Mouse (Mus musculus) embryonic stem cell, embryonic (primary cell): ENCODE results near the gene Dhrs4.

Source experiments
- CTCF ChIA-PET, 4 experiments: fragments of 300-600 bp in 2 of 4; fragments of 350-600 bp in 2 of 4; sonication (Branson Sonifier 250); formaldehyde crosslinking; loops; one replicate each; lab custom pipeline; 2022; ENCODE audit warnings: inconsistent platforms in 2 of 4; lab: Charles Lee
- POLR2A ChIA-PET, 4 experiments: fragments of 300-600 bp in 2 of 4; fragments of 350-600 bp in 2 of 4; sonication (Branson Sonifier 250); formaldehyde crosslinking; loops; one replicate each; lab custom pipeline; 2022; ENCODE audit warnings: antibody characterized with exemption in 4 of 4, inconsistent platforms in 1 of 4; lab: Charles Lee

Gene Dhrs4

DNA sequence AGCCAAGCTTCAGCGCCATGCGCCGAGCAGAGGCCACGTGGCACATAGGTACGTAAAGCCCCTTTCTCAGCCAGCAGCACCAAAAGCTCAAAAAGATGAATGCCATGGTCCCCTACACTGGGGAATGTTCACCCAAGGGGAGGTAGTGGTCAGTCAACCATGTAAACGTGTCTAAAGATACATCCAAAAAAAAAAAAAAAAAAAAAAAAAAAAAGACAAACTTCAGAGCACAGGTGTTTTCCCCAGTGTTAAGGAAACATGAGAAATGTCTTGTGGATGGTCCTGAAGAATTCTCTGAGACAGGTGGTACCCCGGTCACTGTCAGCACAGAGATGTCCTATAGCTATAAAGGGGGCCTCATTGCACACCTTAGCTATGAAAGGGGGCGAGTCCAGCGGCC, 27.1 kb downstream of the Dhrs4 start:
- POLR2A ChIA-PET = interaction anchor here in 1 of 4 experiments (0.6 to 0.8 kb wide), 2 partner anchors 19 to 55 kb away, joined by 3 read pairs; partner anchors contain the start of genes A730061H03Rik and Nrl

DNA sequence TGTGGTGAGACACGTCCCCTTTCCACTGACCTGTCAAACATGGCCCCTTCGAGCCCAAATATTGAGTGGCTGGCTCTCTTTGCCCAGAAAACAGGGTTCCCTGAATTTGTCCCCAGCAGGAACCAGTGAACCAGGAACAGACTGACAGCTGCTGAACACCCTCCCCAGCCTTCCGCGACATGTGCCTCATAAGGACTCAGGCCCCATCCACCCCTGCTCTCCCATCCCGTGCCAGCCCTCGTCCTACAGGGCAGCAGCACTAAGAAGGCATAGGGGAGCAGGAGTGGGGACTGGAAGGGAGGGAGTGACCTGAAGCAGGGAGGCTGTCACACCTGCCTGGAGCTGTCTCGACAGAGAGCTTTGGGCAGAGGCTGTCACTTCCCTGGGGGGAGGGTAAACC, 29.2 kb downstream of the Dhrs4 start:
- POLR2A ChIA-PET = interaction anchor here in 2 of 4 experiments (0.5 to 1.7 kb wide), 2 partner anchors 10 to 11 kb away, joined by 3 to 5 read pairs; no protein-coding TSS in a partner anchor
- CTCF ChIA-PET = interaction anchor here in 1 of 4 experiments (0.9 kb wide), 2 partner anchors 11 to 50 kb away, joined by 3 to 4 read pairs; no protein-coding TSS in a partner anchor

More for the DNA sequence above, 27.1 kb downstream of the Dhrs4 start:
- CTCF ChIA-PET = interaction anchor here in 2 of 4 experiments (0.6 to 1.1 kb wide), 3 partner anchors 8 to 292 kb away, joined by 3 to 9 read pairs (median 5); no protein-coding TSS in a partner anchor

DNA sequence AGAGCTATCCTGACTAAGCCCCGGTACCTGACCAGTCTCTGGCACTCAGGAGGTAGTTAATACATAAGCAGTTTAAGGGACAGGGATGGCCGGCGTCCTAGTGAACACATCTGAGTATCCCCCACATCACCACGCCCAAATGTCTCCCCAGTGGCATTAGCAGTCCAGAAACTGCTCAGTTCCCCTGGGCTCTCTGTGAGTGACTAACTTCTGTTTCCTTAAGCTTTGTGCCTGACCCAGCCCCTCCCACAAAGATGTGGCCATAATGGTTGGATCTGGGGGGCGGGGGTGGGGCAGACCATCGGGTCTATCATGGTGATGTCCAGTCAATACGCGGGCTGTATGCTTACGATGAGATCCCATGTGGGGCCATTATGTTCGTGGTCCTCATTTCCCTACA, 31.0 kb downstream of the Dhrs4 start:
- ChIA-PET POLR2A (interaction anchor here in 2 of 4 experiments (0.7 to 1.8 kb wide), 2 partner anchors 18 to 657 kb away, joined by 3 to 5 read pairs; partner anchors contain the start of gene Carmil3 (in 1 of the 2)), CTCF (interaction anchor here in 3 of 4 experiments (0.5 to 2.8 kb wide), 4 partner anchors 12 to 365 kb away, joined by 3 to 14 read pairs (median 3); no protein-coding TSS in a partner anchor)

DNA sequence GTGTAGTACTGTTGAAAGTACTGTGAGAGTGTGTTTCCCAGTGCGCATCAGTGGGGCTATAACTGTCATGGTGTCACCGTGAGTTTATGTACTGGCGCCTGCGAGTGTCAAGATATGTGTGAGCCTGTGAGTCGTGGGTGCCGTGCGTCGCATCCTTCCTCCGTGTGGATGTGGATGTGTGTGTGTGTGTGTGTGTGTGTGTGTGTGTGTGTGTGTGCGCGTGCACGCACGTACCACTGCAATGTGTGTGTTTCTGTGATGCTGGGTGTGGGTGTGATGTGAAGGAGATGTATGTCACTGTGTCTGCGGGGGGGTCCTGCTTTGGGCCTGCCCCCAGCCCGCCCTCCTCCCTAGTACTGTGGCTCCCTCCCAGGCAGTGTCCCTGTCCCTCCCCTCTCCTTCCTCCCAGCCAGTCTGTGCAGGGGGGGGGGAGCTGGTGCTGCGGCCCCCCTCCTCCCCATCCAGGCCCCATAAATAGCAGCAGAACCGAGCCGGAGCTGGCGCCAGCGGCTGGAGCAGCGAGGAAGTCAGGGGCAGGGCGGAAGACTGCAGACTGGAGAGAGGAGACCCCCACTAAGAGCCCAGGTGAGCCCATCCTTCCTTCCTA, 31.7 kb downstream of the Dhrs4 start, which contains the start of gene Cpne6:
Gene Cpne6, plus strand, starts transcription at position 321 of the 607 bp plus-strand sequence.
- ChIA-PET POLR2A (interaction anchor here in 3 of 4 experiments (0.6 to 1.8 kb wide), 5 partner anchors 9 to 657 kb away, joined by 3 to 6 read pairs (median 5); partner anchors contain the start of genes Carmil3 (in 1 of the 3) and Pck2 (in 1 of the 3)), CTCF (interaction anchor here (0.5 to 2.8 kb wide), 8 partner anchors 10 to 686 kb away, joined by 3 to 14 read pairs (median 3); no protein-coding TSS in a partner anchor)

DNA sequence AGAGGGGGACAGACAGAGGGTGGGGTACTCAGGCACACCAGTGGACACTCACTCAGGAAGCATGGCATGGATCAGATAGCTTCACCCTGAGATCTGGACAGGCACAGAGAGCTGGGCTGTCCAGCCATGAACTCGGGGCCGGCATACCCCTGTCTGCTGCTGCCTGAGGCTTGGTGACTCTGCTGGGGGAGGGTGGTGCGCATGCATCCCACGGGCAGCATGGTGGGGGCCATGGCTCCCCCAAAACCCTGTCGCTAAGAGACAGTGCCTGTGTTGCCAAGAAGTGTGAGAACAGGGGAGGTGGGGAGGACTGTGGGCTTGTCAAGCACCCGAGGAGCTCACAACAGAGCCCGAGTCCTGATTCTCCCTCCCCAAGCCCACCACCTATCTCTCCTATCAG, 32.5 kb downstream of the Dhrs4 start:
- POLR2A ChIA-PET = interaction anchor here in 2 of 4 experiments (0.5 to 1.2 kb wide), 7 partner anchors 9 to 248 kb away, joined by 3 to 6 read pairs (median 3); partner anchors contain the start of genes Pck2 (in 2 of the 2), Dhrs1 (in 1 of the 2), Dhrs4 (in 1 of the 2) and Nop9 (in 1 of the 2)
- CTCF ChIA-PET = interaction anchor here in 3 of 4 experiments (0.6 to 2.8 kb wide), 5 partner anchors 9 to 686 kb away, joined by 3 to 14 read pairs (median 4); no protein-coding TSS in a partner anchor

DNA sequence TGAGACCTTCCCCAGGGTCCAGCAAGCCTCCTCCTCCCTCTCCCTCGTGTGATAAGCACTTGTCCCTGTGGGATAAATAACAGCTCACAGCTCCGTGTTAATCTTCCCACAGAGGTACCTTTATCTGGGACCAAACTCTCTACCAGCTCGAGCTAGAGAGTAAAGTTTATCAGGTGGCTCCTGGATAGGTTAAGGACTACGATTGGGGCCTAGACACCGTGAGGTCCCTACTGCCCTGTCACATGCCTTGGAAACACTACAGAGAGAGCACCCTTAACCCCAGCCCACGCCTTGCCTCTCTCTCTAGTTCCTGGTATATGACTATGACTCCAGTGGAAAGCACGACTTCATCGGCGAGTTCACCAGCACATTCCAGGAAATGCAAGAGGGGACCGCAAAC, 35.4 kb downstream of the Dhrs4 start:
- ChIA-PET CTCF (interaction anchor here in 3 of 4 experiments (0.5 to 1.4 kb wide), 4 partner anchors 8 to 17 kb away, joined by 3 to 9 read pairs (median 6); no protein-coding TSS in a partner anchor), POLR2A (interaction anchor here in 1 of 4 experiments (1.0 kb wide), 1 partner anchor 11 kb away, joined by 3 read pairs; the partner anchor contains the start of gene Nrl)

DNA sequence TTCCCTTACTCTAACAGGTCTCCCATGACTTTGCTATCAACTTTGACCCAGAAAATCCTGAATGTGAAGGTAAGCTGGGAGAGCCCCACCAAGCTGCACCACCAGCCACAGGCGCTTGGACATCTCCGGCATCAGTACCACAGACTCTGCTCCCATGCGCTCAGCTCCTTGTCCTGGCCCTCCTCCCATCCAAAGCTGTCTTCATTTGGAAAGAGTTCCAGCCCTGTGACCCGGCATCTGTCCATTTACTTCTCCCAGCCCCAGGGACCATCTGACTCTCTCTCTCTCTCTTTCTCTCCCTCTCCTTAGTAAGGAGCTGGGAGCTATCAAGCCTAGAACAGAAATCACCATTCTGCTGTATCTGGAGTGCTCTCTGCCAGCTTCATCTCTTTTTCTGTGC, 37.3 kb downstream of the Dhrs4 start:
- ChIA-PET POLR2A (interaction anchor here in 1 of 4 experiments (0.8 to 1.6 kb wide), 4 partner anchors 13 to 57 kb away, joined by 3 to 6 read pairs (median 3); partner anchors contain the start of gene Pck2), CTCF (interaction anchor here (0.5 to 2.4 kb wide), 8 partner anchors 9 to 1345 kb away, joined by 3 to 14 read pairs (median 4); partner anchors contain the start of genes Dhrs4 (in 1 of the 4) and Nrl (in 1 of the 4))

DNA sequence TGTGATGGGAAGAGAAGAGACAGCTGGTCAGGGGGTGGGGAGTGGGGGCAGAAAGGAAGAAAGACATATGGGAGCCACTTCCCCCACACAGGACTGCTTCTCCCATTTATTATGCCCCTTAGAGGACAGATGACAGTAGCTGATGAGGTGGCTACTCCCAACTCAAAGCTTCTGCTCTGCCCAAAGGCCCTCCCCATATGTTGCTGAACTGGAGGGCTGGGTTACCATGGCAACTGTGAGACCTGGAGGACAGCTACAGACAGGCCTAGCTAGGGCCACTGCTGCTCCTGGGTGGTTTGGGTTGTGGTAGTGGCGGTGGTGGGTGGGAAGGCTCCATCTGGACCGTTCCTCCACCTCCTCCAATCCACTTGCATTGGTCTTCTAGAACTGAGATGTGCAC, 40.3 kb downstream of the Dhrs4 start:
- ChIA-PET CTCF (interaction anchor here (0.6 to 2.2 kb wide), 14 partner anchors 8 to 1586 kb away, joined by 3 to 20 read pairs (median 5); partner anchors contain the start of gene Dhrs4 (in 1 of the 4)), POLR2A (interaction anchor here in 3 of 4 experiments (0.5 to 2.2 kb wide), 8 partner anchors 8 to 38 kb away, joined by 3 to 7 read pairs (median 4); partner anchors contain the start of genes Pck2 (in 2 of the 3) and Cpne6 (in 1 of the 3))

DNA sequence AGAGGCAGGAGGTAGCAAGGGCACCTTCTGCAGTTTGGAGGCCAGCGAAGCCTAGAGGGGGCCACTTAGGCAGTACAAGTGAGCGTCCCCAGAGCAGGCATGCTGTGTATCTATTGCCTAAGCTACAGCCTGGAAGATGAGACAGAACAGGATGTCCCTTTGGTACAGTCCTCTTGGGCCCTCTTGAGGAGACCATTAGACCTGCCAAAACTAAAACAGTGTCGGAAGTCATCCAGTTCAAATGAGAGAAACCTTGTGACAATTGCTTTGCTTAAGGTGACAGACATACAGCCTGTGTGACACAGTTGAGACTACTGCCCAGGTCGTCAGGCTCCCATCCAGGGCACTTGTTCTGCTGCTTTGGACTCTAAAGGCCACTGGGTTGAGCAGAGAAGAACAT, 41.0 kb downstream of the Dhrs4 start:
- CTCF ChIA-PET = interaction anchor here in 3 of 4 experiments (0.7 to 2.2 kb wide), 7 partner anchors 14 to 398 kb away, joined by 3 to 10 read pairs (median 5); no protein-coding TSS in a partner anchor
- POLR2A ChIA-PET = interaction anchor here in 2 of 4 experiments (0.5 to 2.2 kb wide), 7 partner anchors 9 to 38 kb away, joined by 3 to 7 read pairs (median 3); partner anchors contain the start of genes Cpne6 (in 1 of the 2) and Pck2 (in 1 of the 2)

DNA sequence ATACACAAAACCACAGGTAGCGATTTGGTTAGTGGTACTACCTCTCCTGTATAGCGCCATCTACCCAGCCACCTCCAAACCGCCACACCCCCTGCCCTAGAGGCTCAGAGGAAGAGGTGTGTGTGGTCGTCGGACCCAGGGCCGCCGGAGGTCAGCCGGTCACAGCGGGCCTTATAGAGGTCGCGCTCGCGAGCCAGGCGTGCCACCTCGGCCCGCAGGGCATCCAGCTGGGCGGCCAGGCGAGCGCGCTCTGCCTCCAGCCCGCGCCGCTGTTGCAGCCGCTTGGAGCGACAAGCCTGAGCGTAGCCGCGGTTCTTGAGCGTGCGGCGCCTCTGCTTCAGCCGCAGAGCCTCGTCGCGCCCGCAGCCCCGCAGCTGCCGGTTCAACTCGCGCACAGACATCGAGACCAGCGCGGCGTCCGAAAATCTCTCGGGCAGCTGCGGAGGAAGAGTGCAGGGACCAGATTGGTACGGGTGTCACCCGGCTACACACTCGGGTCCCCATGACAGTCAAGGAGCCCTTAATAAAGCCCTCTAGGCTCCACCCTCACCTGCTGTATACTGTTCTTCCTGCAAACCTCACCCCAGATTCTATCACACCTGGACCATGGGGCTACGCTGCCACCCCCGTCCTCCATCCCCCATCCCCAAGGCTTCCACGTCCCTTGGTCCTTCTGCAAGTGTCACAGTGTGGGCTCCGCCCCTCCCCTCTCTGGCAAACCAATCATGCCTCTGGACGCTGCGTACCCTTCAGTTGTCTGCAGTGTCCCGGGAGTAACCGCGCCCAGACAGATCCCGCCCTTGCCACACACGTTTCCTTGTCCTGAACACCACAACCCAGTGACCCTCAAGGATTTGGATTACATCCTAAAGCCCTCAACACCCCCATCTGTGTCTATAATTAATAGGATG, 42.1 kb downstream of the Dhrs4 start:
- ChIA-PET CTCF (interaction anchor here in 3 of 4 experiments (0.5 to 2.2 kb wide), 7 partner anchors 10 to 399 kb away, joined by 3 to 10 read pairs (median 4); no protein-coding TSS in a partner anchor), POLR2A (interaction anchor here in 1 of 4 experiments (1.4 to 2.2 kb wide), 3 partner anchors 10 to 33 kb away, joined by 5 to 7 read pairs (median 5); partner anchors contain the start of gene Cpne6)

DNA sequence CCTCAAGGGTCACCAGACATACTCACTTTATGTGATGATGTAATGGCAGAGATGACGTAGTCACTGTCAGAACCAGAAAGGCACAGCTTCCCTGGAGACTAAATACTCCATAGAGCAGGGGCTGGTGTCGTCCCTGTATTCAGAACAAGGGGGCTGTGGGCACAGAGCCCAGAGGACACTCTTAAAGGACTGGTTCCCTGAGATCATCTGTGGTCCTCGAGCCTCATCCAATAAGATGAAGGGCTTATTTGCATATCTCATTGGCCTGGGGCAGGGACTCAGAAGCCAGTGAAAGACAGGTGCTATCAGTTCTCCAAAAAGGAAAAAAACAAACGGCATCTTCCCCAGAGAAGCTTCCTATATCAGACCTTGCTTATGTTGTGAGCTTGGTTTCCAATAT, 45.5 kb downstream of the Dhrs4 start:
- CTCF ChIA-PET = interaction anchor here in 3 of 4 experiments (0.7 to 2.1 kb wide), 5 partner anchors 8 to 253 kb away, joined by 3 to 5 read pairs (median 5); partner anchors contain the start of gene Dhrs4 (in 2 of the 3)
- POLR2A ChIA-PET = interaction anchor here in 2 of 4 experiments (1.1 to 1.9 kb wide), 8 partner anchors 10 to 310 kb away, joined by 3 to 11 read pairs (median 4); partner anchors contain the start of genes A730061H03Rik (in 1 of the 2), Dcaf11 (in 1 of the 2) and Pck2 (in 1 of the 2)

DNA sequence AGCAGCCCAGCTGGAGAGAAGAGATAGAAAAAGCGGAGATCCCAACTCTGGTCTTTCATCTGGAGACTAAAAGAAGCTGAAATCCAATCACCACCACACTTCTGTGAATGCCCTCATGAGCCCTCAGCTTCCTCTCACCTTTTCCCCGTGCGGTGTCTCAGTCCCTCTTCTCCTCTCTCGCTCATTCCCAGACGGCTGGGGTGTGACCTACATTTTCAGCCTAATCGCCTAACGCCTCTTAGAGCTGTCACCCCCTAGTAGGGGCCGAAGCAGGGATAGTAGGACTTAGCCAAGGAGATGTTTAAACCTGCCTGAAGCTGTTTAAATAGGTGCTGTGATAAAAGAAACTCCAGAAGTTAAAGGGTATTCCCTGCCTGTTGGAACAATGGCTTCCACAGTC, 46.2 kb downstream of the Dhrs4 start, which contains the start of gene Nrl:
Gene Nrl, minus strand, starts transcription at position 197 of the 400 bp plus-strand sequence.
- CTCF ChIA-PET = interaction anchor here in 3 of 4 experiments (0.7 to 2.1 kb wide), 5 partner anchors 9 to 253 kb away, joined by 3 to 5 read pairs (median 4); partner anchors contain the start of gene Dhrs4 (in 1 of the 3)
- POLR2A ChIA-PET = interaction anchor here in 2 of 4 experiments (0.9 to 1.9 kb wide), 11 partner anchors 9 to 311 kb away, joined by 3 to 11 read pairs (median 3); partner anchors contain the start of genes A730061H03Rik (in 1 of the 2), Carmil3 (in 1 of the 2), Dcaf11 (in 1 of the 2) and Pck2 (in 1 of the 2)

DNA sequence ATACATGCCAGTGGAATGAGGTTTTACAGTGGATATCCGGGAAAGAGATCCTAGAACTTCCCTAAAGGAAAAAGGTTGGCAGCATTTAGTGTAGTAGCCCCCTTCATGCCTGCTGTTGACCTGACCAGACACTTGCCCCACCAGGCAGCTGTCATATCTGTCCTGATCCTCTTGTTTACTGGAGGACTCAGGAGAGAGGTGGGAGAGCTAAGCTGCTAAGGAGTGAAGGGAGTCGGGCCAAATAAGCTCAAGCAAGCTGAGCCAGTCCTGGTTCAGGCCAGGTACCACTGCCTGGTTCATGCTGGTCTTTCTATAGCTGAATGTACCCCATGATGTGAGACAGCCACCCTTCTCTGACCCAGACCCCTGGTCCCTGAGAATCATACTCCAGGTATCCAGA, 48.1 kb downstream of the Dhrs4 start:
- ChIA-PET POLR2A (interaction anchor here in 2 of 4 experiments (1.7 to 2.5 kb wide), 2 partner anchors 13 kb away, joined by 9 to 11 read pairs; partner anchors contain the start of gene Pck2 (in 2 of the 2)), CTCF (interaction anchor here in 3 of 4 experiments (0.6 to 2.3 kb wide), 9 partner anchors 9 to 405 kb away, joined by 3 to 13 read pairs (median 5); no protein-coding TSS in a partner anchor)

DNA sequence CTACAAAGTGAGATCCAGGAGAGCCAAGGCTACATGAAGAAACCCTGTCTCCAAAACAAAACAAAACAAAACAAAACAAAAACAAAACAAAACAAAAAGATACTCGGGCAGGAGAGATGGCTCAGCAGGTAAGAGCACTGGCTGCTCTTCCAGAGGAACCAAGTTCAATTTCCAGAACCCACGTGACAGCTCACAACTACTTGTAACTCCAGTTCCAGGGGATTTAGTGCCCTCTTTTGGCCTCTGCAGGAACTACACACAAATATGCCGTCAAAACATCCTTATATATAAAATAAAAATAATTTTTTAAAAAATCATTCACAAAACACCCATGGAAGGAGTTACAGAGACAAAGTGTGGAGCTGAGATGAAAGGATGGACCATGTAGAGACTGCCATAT, 49.4 kb downstream of the Dhrs4 start:
- ChIA-PET POLR2A (interaction anchor here in 3 of 4 experiments (0.7 to 2.5 kb wide), 7 partner anchors 9 to 37 kb away, joined by 3 to 11 read pairs (median 4); partner anchors contain the start of genes Pck2 (in 3 of the 3), A730061H03Rik (in 1 of the 3), Carmil3 (in 1 of the 3) and Dcaf11 (in 1 of the 3)), CTCF (interaction anchor here (0.5 to 2.3 kb wide), 22 partner anchors 8 to 439 kb away, joined by 3 to 13 read pairs (median 5); partner anchors contain the start of genes Dhrs4 (in 2 of the 4), A730061H03Rik (in 1 of the 4), Carmil3 (in 1 of the 4) and Pck2 (in 1 of the 4))

DNA sequence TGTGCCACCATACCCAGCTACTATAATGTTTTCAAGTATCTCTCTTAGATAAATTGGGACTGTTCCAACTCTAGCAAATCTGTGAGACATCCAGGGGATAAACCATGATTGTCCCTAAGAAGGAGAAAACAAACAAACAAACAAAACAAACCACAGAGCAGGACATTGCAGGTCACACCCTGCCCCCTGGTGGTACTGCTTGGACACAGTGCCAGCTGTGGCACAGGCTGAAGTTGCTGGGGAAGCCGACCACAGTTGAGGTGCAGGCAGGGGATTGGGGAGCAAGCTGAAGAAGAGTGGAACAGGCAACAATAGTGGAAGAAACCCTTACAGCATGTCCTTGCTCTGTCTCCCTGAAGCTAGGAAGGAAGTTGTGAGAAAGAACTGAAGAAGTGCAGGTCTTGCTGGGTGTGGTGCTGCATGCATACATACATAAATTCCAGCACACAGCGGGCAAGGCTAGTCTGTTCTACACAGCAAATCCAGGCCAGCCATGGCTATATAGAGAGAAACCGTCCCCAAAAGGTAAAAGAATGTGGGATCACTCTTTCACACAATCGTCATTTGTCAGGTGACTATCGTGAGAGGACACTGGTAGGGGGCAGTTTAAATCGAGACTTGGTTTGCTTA, 57.7 kb downstream of the Dhrs4 start:
- CTCF ChIA-PET = interaction anchor here in 3 of 4 experiments (0.5 to 1.6 kb wide), 11 partner anchors 8 to 200 kb away, joined by 3 to 8 read pairs (median 3); partner anchors contain the start of genes Carmil3 (in 1 of the 3), Dhrs4 (in 1 of the 3), Nrl (in 1 of the 3) and Tinf2 (in 1 of the 3)
- POLR2A ChIA-PET = interaction anchor here (0.5 to 2.9 kb wide), 20 partner anchors 11 to 186 kb away, joined by 3 to 26 read pairs (median 4); partner anchors contain the start of genes A730061H03Rik (in 2 of the 4), Dcaf11 (in 2 of the 4), Carmil3 (in 1 of the 4) and Dhrs4 (in 1 of the 4)
